Mouse (Mus musculus) lung, postnatal 36 days (tissue): ENCODE data around the gene Tmprss6.

ENCODE experiments used
- DNase-seq: peaks from one replicate; pipeline ENCODE4 v3.0.0; 2022; ENCODE audit warnings: mixed read lengths

Tmprss6 gene

GRCm38 (mm10) chr15:78443857-78444256, 24.6 kb downstream of the Tmprss6 start:
- no peak for DNase-seq

- DNase-seq, result no peak
Measured at GRCm38 (mm10) chr15:78442231-78442630, 26.2 kb downstream of the Tmprss6 start.

- no peak for DNase-seq
Measured at GRCm38 (mm10) chr15:78438973-78439372, 29.5 kb downstream of the Tmprss6 start.

GRCm38 (mm10) chr15:78438505-78438904, 29.9 kb downstream of the Tmprss6 start:
- DNase-seq, result no peak

GRCm38 (mm10) chr15:78438018-78438394, 30.4 kb downstream of the Tmprss6 start:
- DNase-seq, result no peak

GRCm38 (mm10) chr15:78437237-78438017, 31.0 kb downstream of the Tmprss6 start:
- peak; percentile 39 for DNase-seq

- DNase-seq, result peak; percentile 87
Measured at GRCm38 (mm10) chr15:78436380-78437192, 31.8 kb downstream of the Tmprss6 start.

- DNase-seq, result no peak
Measured at GRCm38 (mm10) chr15:78435681-78436080, 32.8 kb downstream of the Tmprss6 start.

GRCm38 (mm10) chr15:78434896-78435520, 33.4 kb downstream of the Tmprss6 start:
- peak; percentile 53 for DNase-seq

GRCm38 (mm10) chr15:78431541-78432121, 36.8 kb downstream of the Tmprss6 start:
- DNase-seq, result no peak

GRCm38 (mm10) chr15:78430874-78431273, 37.6 kb downstream of the Tmprss6 start:
- no peak for DNase-seq

GRCm38 (mm10) chr15:78429871-78430622, 38.4 kb downstream of the Tmprss6 start:
- no peak for DNase-seq

GRCm38 (mm10) chr15:78429139-78429459, 39.3 kb downstream of the Tmprss6 start:
- DNase-seq, result no peak

GRCm38 (mm10) chr15:78428391-78429138, 39.9 kb downstream of the Tmprss6 start, which contains the start of gene Kctd17:
Gene Kctd17, plus strand, starts transcription at chr15:78428564.
- peak; percentile 73 for DNase-seq

GRCm38 (mm10) chr15:78425230-78425629, 43.2 kb downstream of the Tmprss6 start:
- DNase-seq, result no peak

- DNase-seq, result peak; percentile 84
Measured at GRCm38 (mm10) chr15:78424507-78424906, 43.9 kb downstream of the Tmprss6 start.

GRCm38 (mm10) chr15:78422046-78422956, 46.1 kb downstream of the Tmprss6 start:
- DNase-seq, result peak; percentile 88

- DNase-seq, result no peak
Measured at GRCm38 (mm10) chr15:78420395-78420794, 48.0 kb downstream of the Tmprss6 start.

- DNase-seq, result peak; percentile 81
Measured at GRCm38 (mm10) chr15:78416937-78417336, 51.5 kb downstream of the Tmprss6 start.

GRCm38 (mm10) chr15:78414157-78414556, 54.3 kb downstream of the Tmprss6 start:
- no peak for DNase-seq

- DNase-seq, result no peak
Measured at GRCm38 (mm10) chr15:78413719-78414117, 54.7 kb downstream of the Tmprss6 start.
